Mouse (Mus musculus): ENCODE results near the gene A930002H24Rik. TPM values are rescaled to one million over a fixed set of nuclear protein-coding genes. Genes with fewer than 3 reads are reported as not detected.

Gene A930002H24Rik
- not detected for polyA plus RNA-seq (2015; fragmentation: Illumina TruSeq; extraction: RNeasy Lipid Tissue Mini Kit (QIAGEN cat#74804); ENCODE audit: insufficient read depth, low replicate concordance)

DNA sequence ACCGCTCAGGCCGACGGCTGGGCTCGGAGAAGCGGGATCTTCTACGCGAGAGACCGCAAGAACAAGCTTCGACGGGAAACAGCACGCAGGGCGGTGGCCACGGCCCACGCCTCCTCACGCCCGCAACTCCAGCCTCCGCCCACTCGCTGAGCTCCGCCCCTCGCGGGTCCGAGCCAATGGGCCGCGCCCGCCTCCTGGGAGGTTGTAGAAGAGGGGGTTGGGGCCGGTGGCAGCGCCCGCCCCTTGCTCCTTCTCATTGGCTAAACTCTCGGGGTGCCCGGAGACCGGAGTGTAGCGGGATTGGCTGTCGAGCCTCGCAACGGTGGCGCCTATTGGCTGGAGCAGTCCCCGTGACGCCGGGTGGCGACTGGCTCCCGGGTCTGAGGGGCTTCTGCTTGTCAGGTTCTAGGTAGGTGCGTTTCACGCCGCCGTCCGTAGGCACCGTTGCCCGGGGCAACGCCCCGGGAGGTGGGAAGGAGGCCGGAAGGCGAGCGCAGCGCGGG, at the start of gene A930002H24Rik:
TSS of gene A930002H24Rik (minus strand) at position 145 of the 503 bp plus-strand sequence.

DNA sequence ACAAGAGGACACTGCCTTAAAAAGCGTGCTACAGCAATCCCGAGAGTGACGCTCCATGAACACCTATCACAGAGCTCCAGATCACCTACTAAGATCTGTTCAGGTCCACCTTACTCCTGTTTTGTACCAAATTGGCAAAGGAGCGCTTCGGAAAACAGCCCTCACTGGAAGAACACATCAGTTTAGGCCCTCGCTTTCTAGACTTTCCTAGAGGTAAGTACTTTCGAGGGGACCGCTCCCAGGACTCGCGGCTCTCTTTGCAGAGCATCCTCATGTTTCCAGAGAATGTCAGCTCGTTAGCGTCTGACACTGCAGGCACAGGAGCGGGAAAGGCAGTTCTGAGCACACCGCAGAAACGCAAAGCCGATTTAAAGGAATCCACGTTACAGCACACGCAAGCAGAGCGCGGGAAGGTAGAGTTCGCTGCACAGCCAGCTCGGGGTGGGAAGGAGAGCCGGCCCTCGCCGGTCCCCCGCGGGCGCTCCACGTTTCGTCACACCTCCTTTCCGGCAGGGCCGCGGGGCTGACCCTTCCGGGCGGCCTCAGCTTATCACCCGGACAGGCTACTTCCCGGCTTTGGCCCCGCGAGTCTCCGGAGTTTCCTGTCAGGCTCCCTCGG, 470 bp downstream of the A930002H24Rik start, which contains the start of gene Fer:
TSS of gene Fer (plus strand) at position 51 of the 619 bp plus-strand sequence.

Other genes starting within 250 kb of the A930002H24Rik start
- gene Fer, start 729 bp downstream of the A930002H24Rik start, polyA plus RNA-seq (2015; fragmentation: Illumina TruSeq; extraction: RNeasy Lipid Tissue Mini Kit (QIAGEN cat#74804); ENCODE audit: insufficient read depth, low replicate concordance), result 5.1 TPM

Data from spleen, adult 10 weeks (tissue).